Mouse (Mus musculus): ENCODE data around the gene Fam20a. TPM values are rescaled to one million over a fixed set of nuclear protein-coding genes. Genes with fewer than 3 reads are reported as not detected.

The Fam20a gene
- polyA plus RNA-seq, 1 experiment, result 5.4 TPM

DNA sequence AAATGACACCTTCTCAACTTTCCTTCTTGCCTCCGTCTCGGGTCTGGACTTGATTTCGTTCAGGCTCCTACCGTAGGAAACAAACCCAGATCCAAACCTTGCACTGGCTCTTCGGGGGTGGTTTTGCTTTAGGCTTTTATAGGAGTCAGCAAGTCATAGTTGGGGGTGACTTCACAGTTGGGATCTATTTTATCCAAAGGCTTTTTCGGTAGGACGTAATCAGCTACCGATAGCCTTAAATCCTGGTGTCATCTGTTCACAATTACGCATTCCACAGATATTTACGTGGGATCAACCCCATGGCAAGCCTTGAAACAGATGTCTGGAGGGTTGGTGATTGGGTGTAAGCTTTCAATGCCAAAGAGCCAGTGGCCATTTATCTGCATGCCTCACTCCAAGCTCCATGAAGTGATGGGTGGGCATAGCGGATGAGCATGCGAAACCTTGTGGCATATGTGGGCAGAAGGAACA is 6.7 kb downstream of the Fam20a start:
- no peaks in the 10 kb centered on the region for H3K79me2 ChIP-seq (ENCODE audit: control insufficient read depth, insufficient read depth)
- no peak overlapping the region for H3ac ChIP-seq (ENCODE audit: control insufficient read depth, insufficient read length, low read depth)
- no peaks in the 10 kb centered on the region for H3K79me3 ChIP-seq (ENCODE audit: low read depth)
- TF ChIP-seq MYOG (IDR thresholded peaks at IDR 0.05; ENCODE audit: control insufficient read depth, extremely low read depth, insufficient read length), result no peak
- no peak for TF ChIP-seq USF1 (IDR thresholded peaks at IDR 0.05; ENCODE audit: low read depth)
- no peak for TF ChIP-seq FOSL1 (IDR thresholded peaks at IDR 0.05; ENCODE audit: insufficient read depth, low read length, poor library complexity, severe bottlenecking)
- H3K36me3 ChIP-seq (ENCODE audit: control insufficient read depth, insufficient read depth), result no peaks in the 10 kb centered on the region
- no peaks in the 10 kb centered on the region for H3K27me3 ChIP-seq (ENCODE audit: control insufficient read depth, insufficient read depth, insufficient read length)
- H3K4me3 ChIP-seq (ENCODE audit: insufficient read depth, poor library complexity, severe bottlenecking), result no peak overlapping the region

DNA sequence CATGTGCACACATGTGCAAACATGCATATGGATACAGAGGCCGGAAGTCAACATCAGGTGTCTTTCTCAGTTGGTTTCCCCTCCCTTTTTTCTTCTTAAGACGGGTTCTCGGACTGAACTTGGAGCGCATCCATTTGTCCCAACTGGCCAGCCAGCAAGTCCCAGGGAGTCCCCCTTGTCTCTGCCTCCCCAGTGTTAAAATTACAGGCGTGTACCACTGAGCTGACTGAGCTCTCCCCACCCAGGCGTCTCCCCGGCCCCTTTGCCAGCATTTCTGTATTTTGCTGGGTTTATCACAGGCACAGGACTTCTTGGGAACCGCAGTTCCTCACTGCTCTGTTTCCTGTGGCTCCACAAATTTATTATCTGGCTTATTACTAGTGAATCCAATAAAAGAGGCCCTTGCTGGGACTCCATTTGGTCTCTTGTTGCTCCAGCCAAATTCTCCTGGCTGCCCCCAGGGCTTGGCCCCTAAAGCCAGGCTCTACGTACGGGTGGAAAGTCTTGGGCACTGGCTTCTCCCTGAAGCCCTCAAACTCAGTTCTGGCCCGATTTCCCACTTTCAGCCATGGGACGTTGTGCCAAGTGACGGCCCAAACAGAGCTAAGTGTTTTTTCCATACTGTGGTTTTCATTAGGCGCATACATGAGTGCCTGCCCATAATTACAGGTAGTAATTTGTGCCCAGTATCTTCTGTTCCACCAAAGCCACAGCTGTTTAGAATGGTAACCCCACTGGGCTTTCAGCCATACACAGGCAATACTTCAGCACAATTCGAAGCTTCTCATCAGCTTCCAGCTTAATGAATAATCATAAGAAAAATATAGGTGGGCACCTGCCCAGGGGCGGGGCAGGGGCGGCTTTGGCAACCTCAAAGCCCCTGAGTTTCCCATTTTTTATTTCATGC is 7.5 kb downstream of the Fam20a start:
- no peaks in the 10 kb centered on the region for H3K27me3 ChIP-seq (ENCODE audit: control insufficient read depth, insufficient read depth, insufficient read length)
- no peaks in the 10 kb centered on the region for H3K36me3 ChIP-seq (ENCODE audit: control insufficient read depth, insufficient read depth)
- H3ac ChIP-seq (ENCODE audit: control insufficient read depth, insufficient read length, low read depth), result no peak overlapping the region
- no peaks in the 10 kb centered on the region for H3K79me2 ChIP-seq (ENCODE audit: control insufficient read depth, insufficient read depth)
- no peaks in the 10 kb centered on the region for H3K79me3 ChIP-seq (ENCODE audit: low read depth)
- no peak overlapping the region for H3K4me3 ChIP-seq (ENCODE audit: insufficient read depth, poor library complexity, severe bottlenecking)
- TF ChIP-seq MYOD1 (IDR thresholded peaks at IDR 0.05; ENCODE audit: control insufficient read depth, insufficient read length, low read depth) (no peak), CTCF (IDR thresholded peaks at IDR 0.05; ENCODE audit: control insufficient read depth, insufficient read depth, insufficient read length) (no peak), CEBPB (IDR thresholded peaks at IDR 0.05; ENCODE audit: low read depth) (no peak), MAX (IDR thresholded peaks at IDR 0.05) (no peak), FOSL1 (IDR thresholded peaks at IDR 0.05; ENCODE audit: insufficient read depth, low read length, poor library complexity, severe bottlenecking) (no peak), MYOG (IDR thresholded peaks at IDR 0.05; ENCODE audit: control insufficient read depth, extremely low read depth, insufficient read length) (no peak), USF1 (IDR thresholded peaks at IDR 0.05; ENCODE audit: low read depth) (no peak)

DNA sequence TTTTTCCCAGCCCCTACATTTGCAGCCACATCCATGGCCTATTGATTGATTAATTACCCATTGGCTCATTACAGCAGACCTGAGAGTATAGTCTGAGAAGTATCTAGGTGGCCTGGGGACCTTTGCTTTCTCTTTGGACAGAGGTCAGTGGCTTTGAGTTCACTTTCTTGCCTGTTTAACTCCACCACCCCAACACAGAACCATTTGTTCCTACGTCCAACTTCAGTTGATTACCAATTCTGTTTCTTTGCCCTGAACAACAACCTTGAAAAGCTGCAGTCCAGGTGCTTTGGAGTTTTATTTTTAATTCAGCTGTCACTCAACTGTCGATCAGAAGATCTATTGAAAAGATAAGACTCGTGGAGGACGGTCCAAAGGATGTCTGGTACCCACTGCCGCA is 12.6 kb downstream of the Fam20a start:
- Histone ChIP-seq H3K4me3 (ENCODE audit: insufficient read depth, poor library complexity, severe bottlenecking) (no peak overlapping the region), H3ac (ENCODE audit: control insufficient read depth, insufficient read length, low read depth) (no peak overlapping the region), H3K36me3 (ENCODE audit: control insufficient read depth, insufficient read depth) (no peaks in the 10 kb centered on the region), H3K79me3 (ENCODE audit: low read depth) (no peaks in the 10 kb centered on the region), H3K27me3 (ENCODE audit: control insufficient read depth, insufficient read depth, insufficient read length) (no peaks in the 10 kb centered on the region), H3K79me2 (ENCODE audit: control insufficient read depth, insufficient read depth) (no peaks in the 10 kb centered on the region)
- TF ChIP-seq MAX (IDR thresholded peaks at IDR 0.05) (no peak), MYOD1 (IDR thresholded peaks at IDR 0.05; ENCODE audit: control insufficient read depth, insufficient read length, low read depth) (no peak), MYOG (IDR thresholded peaks at IDR 0.05; ENCODE audit: control insufficient read depth, extremely low read depth, insufficient read length) (no peak), CEBPB (IDR thresholded peaks at IDR 0.05; ENCODE audit: low read depth) (no peak), USF1 (IDR thresholded peaks at IDR 0.05; ENCODE audit: low read depth) (no peak), CTCF (IDR thresholded peaks at IDR 0.05; ENCODE audit: control insufficient read depth, insufficient read depth, insufficient read length) (no peak), FOSL1 (IDR thresholded peaks at IDR 0.05; ENCODE audit: insufficient read depth, low read length, poor library complexity, severe bottlenecking) (no peak)

DNA sequence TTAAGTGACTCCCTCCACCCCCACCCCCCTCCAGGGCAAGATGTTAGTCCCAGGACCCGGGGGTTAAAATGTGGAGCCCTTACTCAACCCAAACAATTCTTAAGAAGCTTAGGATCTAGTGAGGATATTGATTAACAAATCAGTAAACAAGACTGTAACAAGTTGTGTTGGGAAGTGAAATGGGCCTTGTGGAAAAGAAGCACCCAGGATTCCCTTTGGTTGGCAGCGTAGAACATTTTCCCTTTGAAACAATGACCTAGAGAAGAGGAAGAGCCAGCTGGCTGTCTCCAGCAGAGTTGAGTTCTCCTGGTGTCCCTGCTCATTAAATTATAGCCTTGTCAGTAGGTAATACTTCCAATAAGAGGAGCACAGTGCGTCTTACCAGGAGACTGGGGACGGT is 13.3 kb downstream of the Fam20a start:
- Histone ChIP-seq H3K36me3 (ENCODE audit: control insufficient read depth, insufficient read depth) (no peaks in the 10 kb centered on the region), H3K79me2 (ENCODE audit: control insufficient read depth, insufficient read depth) (no peaks in the 10 kb centered on the region), H3K27me3 (ENCODE audit: control insufficient read depth, insufficient read depth, insufficient read length) (no peaks in the 10 kb centered on the region), H3K4me3 (ENCODE audit: insufficient read depth, poor library complexity, severe bottlenecking) (no peak overlapping the region), H3ac (ENCODE audit: control insufficient read depth, insufficient read length, low read depth) (no peak overlapping the region), H3K79me3 (ENCODE audit: low read depth) (no peaks in the 10 kb centered on the region)
- TF ChIP-seq FOSL1 (IDR thresholded peaks at IDR 0.05; ENCODE audit: insufficient read depth, low read length, poor library complexity, severe bottlenecking), result no peak
- no peak for TF ChIP-seq MYOD1 (IDR thresholded peaks at IDR 0.05; ENCODE audit: control insufficient read depth, insufficient read length, low read depth)
- no peak for TF ChIP-seq MAX (IDR thresholded peaks at IDR 0.05)
- TF ChIP-seq USF1 (IDR thresholded peaks at IDR 0.05; ENCODE audit: low read depth), result no peak
- TF ChIP-seq CTCF (IDR thresholded peaks at IDR 0.05; ENCODE audit: control insufficient read depth, insufficient read depth, insufficient read length), result no peak
- TF ChIP-seq CEBPB (IDR thresholded peaks at IDR 0.05; ENCODE audit: low read depth), result no peak
- no peak for TF ChIP-seq MYOG (IDR thresholded peaks at IDR 0.05; ENCODE audit: control insufficient read depth, extremely low read depth, insufficient read length)

DNA sequence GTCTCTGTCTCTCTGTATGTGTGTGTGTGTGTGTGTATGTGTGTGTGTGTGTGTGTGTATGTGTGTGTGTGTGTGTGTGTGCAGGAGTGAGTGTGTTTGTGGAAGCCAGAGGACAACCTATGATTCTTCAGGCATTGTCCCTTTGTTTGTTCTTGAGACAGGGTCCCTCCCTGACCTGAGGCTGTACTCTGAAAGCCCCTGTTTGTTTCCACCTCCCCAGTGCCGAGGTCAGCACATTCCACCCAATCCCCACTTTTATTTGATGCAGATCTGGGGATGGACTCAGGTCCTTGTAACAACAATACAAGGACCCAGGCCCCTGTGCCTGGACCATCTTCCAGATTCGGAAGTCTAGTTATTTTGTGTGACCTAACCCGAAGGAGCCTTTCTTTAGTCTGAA is 14.6 kb downstream of the Fam20a start:
- Histone ChIP-seq H3K27me3 (ENCODE audit: control insufficient read depth, insufficient read depth, insufficient read length) (no peaks in the 10 kb centered on the region), H3K4me3 (ENCODE audit: insufficient read depth, poor library complexity, severe bottlenecking) (no peak overlapping the region)
- TF ChIP-seq MAX (IDR thresholded peaks at IDR 0.05) (no peak), MYOD1 (IDR thresholded peaks at IDR 0.05; ENCODE audit: control insufficient read depth, insufficient read length, low read depth) (no peak)

DNA sequence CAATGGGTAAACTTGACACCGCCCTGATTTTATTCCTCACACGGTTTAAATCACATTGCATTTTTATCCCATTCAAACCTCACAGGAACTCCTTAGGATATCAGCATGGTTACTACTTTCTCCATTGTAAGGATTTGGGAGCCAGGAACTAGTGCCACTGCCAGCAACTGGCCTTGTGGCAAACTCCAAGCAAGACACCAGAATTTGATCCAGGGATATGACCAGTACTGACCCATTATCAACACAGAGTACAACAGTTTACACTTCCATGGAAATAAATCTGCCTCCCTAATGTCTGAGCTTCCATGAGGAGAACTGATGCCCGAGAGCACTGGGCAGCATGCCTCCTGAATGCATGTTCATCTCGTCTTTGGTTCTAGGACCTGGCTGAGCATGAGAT is 15.5 kb downstream of the Fam20a start:
- no peak for TF ChIP-seq CTCF (IDR thresholded peaks at IDR 0.05; ENCODE audit: control insufficient read depth, insufficient read depth, insufficient read length)
- no peak for TF ChIP-seq USF1 (IDR thresholded peaks at IDR 0.05; ENCODE audit: low read depth)
- TF ChIP-seq MAX (IDR thresholded peaks at IDR 0.05), result no peak
- no peak for TF ChIP-seq FOSL1 (IDR thresholded peaks at IDR 0.05; ENCODE audit: insufficient read depth, low read length, poor library complexity, severe bottlenecking)
- TF ChIP-seq MYOG (IDR thresholded peaks at IDR 0.05; ENCODE audit: control insufficient read depth, extremely low read depth, insufficient read length), result no peak
- TF ChIP-seq CEBPB (IDR thresholded peaks at IDR 0.05; ENCODE audit: low read depth), result no peak
- TF ChIP-seq MYOD1 (IDR thresholded peaks at IDR 0.05; ENCODE audit: control insufficient read depth, insufficient read length, low read depth), result no peak
- Histone ChIP-seq H3K4me3 (ENCODE audit: insufficient read depth, poor library complexity, severe bottlenecking) (no peak overlapping the region), H3ac (ENCODE audit: control insufficient read depth, insufficient read length, low read depth) (no peak overlapping the region), H3K79me2 (ENCODE audit: control insufficient read depth, insufficient read depth) (no peaks in the 10 kb centered on the region), H3K79me3 (ENCODE audit: low read depth) (no peaks in the 10 kb centered on the region), H3K27me3 (ENCODE audit: control insufficient read depth, insufficient read depth, insufficient read length) (no peaks in the 10 kb centered on the region), H3K36me3 (ENCODE audit: control insufficient read depth, insufficient read depth) (no peaks in the 10 kb centered on the region)

More for the DNA sequence above, 14.6 kb downstream of the Fam20a start:
- Histone ChIP-seq H3ac (ENCODE audit: control insufficient read depth, insufficient read length, low read depth) (no peak overlapping the region), H3K79me3 (ENCODE audit: low read depth) (no peaks in the 10 kb centered on the region), H3K79me2 (ENCODE audit: control insufficient read depth, insufficient read depth) (no peaks in the 10 kb centered on the region), H3K36me3 (ENCODE audit: control insufficient read depth, insufficient read depth) (no peaks in the 10 kb centered on the region)

Measured in C2C12 (cell line).